Mouse (Mus musculus) kidney, adult 9 months (tissue): ENCODE data around the gene Ankrd33.
"Not testable (repeated sequence)": the region's sequence is repeated elsewhere in the genome, so short reads cannot be mapped to it uniquely, and the experiment has no call there.

Experiments
- DNase-seq: peaks from one replicate; pipeline ENCODE4 v3.0.0; 2022

Gene Ankrd33

GRCm38 (mm10) chr15:101086956-101087355, 28.6 kb upstream of the Ankrd33 start:
- DNase-seq: peak; percentile 64

DNA sequence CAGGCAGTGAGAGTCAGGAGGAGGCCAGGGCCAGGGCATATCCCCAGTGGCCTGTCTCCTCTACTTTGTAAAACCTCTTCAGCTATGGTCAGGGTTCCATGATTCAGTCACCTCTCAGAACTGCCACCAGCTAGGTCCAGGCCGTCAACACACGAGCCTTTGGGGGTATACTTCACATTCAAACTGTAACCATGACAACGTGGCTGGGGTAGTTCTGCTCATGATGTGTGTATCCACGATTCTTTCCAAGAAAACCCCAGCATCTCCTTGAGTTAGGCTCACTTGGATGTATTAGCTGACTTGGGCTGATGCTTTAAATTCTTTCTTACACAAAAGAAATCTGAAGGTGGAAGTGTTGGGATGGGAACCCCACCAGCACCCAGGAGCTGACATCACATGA, 27.3 kb upstream of the Ankrd33 start:
- DNase-seq: no peak

- DNase-seq: no peak
These were observed 24.0 kb upstream of the Ankrd33 start for GRCm38 (mm10) chr15:101091551-101091950.

- DNase-seq: peak; percentile 55
These were observed 23.3 kb upstream of the Ankrd33 start for GRCm38 (mm10) chr15:101092121-101092828.

GRCm38 (mm10) chr15:101092829-101093648, 22.5 kb upstream of the Ankrd33 start:
- DNase-seq: peak; percentile 82

DNA sequence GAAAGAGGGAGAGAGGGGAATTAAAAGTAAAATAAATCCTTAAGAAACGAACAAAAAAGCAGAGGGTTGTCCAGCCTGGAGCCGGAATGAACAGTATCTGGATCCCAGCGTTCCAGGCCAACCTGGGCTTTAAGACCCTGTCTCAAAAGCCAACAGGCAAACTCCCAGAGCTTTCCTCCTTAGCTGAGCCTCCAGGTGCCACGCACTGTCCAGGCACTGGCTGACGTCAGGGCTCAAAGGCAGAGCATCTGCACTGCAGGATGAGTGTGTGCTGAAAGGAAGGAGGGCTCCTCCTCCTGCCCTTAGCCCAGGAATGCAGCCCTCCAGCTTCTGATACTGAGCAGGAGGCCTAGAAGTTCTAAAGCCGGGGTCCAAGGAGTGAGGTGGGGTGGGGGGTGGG, 21.6 kb upstream of the Ankrd33 start:
- no peak for DNase-seq

- no peak for DNase-seq
These were observed 20.6 kb upstream of the Ankrd33 start for GRCm38 (mm10) chr15:101094979-101095378.

DNA sequence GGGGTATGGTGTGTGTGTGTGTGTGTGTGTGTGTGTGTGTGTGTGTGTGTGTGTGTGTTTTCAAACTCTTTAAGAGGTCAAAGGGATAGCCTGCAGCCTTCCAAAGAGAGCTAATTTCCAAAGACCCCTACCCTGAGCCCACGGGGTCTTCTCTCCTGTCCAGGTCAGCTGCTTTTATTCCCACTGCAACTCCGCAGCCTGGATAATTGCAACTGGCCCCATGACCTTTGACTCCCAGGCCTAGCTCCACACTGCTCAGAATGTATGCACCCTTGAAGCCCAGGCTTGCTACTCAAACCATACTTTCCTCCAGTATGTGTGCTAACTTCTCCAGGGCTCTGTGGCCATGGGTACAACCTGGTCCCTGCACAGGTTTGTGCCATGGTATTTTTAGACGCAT, 20.2 kb upstream of the Ankrd33 start:
- DNase-seq: no peak

DNA sequence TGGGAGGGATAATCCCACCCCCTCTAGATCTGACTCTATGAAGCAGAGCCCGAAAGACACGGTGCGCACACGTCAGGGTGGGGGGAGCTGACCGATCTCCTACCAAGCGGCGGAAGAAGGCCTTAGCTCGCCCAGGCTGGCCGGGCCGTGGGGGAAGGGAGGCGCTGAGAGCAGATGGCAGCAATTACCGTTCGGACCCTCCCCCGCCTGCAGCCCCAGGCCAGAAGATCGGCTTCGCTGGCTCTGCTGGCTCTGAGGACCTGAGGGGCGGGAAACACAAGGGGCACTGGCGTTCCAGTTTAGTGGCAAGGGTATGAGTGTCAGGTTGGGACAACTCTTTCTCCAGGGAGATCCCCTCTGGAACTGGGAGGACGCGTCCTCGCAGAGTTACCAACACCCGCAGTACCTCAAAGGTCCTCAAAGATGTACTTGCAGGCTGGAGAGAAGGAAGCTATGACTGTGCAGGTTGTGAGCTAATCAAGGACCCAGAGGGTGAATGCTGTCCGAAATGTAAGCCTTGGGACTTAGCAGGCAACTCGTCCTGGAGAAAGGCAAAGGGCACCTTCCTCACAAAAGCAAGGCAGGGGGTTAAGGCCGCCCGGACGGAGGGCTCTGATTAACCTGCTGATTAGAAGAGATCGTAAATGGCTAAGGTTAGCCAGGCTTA, 17.4 kb upstream of the Ankrd33 start:
- DNase-seq: no peak

- DNase-seq: no peak
These were observed 14.6 kb upstream of the Ankrd33 start for GRCm38 (mm10) chr15:101100996-101101395.

DNA sequence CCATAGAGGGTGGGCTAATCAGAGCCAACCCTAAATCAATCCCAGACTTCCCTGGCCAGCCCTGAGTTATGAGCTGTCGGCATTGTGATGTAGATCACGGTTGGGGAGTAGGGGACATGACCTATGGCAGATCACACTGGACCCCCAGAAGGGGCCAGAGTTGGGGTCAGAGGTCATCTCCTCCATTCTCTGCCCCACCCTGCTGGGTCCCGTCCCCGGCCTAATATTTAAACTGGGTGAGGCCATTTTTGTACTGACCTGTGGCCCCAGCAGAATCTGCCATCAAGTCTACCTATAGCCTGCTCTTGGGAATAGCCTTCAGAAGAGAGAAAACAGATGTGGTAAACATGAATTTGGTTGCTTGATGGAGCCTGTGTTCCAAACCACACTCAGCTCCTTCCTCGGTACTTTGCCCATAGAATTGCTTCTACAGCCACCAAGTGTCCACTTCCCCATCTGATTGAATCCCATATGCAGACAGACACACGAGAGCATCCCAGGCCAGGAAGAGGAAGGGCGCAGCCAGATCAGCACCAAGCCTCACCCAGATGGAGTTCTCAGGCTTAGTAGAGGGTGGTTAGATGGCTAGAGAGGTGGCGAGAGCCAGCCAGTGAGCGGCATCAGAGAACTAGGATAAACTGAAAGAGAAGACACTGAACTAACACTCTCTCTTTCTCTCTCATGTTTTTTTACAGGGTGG, 11.8 kb upstream of the Ankrd33 start:
- no peak for DNase-seq

DNA sequence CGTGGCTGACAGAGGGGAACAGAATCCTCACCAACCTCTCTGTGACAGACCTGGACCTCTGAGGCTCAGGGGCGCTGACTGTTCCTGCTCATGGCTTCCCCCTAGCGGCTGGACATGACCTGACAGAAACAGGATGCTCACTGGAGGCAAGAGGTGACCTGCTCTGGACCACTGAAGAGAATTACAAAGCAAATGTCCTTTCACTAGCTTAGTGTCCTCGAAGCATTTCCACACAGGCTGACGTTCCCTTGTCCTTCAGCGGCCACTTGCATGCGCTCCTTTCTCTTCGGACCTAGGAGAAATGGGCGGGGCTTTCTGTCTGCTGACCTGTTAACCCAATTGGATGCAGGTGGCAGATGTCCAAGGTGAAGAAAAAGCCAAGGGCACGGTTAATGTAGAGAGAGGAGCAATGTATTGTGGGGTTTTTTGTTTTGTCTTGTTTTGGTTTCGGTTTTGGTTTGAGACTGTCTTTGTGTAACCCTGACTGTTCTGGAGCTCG, 10.0 kb upstream of the Ankrd33 start:
- DNase-seq: peak; percentile 86

- no peak for DNase-seq
These were observed 9.5 kb upstream of the Ankrd33 start for GRCm38 (mm10) chr15:101106011-101106410.

DNA sequence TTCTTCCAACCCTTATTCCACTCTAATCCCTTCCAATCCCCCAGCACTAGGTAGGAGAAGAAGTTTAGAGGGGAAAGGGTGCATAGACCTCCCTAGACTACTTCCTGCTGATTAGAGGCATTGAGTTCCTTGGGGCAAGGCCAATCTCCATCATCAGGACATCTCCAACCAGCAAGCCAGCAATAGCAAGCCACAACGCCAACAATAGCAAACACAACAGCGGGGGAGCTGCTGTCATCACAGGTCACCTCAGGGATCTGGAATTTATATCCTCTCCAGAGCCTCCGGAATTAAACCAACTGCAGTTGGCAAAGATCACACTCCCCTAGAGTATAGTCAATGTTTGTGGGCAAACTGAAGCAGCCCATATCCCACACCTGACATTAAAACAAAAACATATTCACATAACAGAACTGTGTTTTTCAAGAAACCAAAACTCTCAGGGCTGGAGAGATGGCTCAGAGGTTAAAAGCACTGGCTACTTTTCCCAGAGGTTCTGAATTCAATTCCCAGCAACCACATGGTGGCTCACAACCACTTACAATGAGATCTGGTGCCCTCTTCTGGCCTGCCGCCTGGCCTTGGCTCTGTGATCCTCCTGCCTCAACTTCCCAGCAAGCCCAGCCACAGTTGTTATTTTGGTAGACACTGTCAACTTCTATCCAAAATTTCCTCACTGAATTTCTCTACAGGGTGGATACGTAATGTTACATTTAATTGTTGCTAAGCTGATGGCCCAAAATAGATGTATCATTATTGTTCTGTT, 7.5 kb upstream of the Ankrd33 start:
- DNase-seq: no peak

GRCm38 (mm10) chr15:101113176-101113575, 2.4 kb upstream of the Ankrd33 start:
- peak; percentile 79 for DNase-seq

GRCm38 (mm10) chr15:101113778-101114177, 1.8 kb upstream of the Ankrd33 start:
- DNase-seq: not testable (repeated sequence)

DNA sequence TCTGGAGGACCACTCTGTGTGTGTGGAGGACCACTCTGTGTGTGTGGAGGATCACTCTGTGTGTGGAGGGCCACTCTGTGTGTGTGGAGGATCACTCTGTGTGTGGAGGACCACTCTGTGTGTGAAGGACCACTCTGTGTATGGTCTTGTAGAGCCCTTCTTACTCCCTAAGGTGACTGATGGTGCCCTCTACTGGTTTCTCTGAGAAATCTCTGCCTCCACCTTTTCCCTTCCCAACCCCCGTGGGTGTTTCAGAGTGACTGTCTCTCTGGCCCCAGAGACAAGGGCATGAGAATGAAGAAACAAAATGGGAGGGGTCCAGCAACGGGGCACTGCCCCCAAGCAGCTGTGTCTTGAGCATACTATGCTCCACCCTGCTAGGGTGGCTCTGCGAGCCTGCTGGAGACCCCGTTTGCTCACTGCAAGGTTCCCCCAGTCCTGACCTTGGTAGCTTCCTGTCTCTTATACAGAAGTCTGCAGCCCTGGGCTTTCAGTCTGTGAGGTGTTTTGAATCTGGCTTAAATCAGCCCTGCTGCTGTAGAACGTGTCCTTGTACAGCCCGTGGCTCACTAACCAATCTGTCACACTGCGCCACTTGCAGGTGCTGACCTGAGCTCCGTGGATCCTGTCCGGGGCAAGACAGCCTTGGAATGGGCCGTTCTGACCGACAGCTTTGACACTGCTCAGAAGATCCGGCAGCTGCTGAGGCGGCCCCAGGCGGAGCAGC, 3.0 kb downstream of the Ankrd33 start:
- DNase-seq: peak; percentile 50

GRCm38 (mm10) chr15:101121411-101122289, 6.1 kb downstream of the Ankrd33 start:
- DNase-seq: no peak

DNA sequence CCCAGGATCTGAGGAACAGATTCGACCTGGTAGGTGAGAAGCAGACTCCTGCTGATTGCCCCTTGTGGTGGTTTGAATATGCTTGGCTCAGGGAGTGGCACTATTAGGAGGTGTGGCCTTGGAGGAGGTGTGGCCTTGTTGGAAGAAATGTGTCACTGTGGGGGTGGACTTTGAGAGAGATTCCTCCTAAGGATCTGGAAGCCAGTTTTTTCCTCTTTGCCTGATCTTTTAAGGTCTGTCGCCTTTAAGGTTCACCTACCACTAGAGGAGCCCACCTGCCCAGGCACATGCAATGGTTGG, 6.7 kb downstream of the Ankrd33 start:
- peak; percentile 64 for DNase-seq

DNA sequence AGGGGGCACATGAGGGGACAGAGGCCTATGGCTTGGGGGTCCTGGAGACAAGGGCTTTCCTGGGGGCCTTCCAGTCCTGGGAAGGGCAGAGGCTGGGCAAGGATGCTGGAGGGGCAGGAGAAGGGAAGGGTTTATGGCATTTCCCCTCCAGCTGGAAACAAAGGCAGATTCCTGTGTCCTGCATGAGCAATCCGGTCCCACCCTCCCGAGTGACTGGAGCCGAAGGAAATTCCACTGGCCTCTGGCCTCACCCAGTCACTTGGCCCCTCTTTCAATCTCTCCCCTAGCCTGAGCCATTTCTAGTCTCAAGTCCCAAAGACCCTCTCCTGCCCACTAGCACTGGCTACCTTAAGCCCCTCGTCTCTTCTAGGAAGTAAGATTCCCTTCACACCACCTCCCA, 7.6 kb downstream of the Ankrd33 start:
- peak; percentile 42 for DNase-seq

- DNase-seq: no peak
These were observed 10.0 kb downstream of the Ankrd33 start for GRCm38 (mm10) chr15:101125561-101125960.
